Mouse (Mus musculus): ENCODE results near the gene Olfr1336.
"Not testable (repeated sequence)": the region's sequence is repeated elsewhere in the genome, so short reads cannot be mapped to it uniquely, and the experiment has no call there.

Gene Olfr1336

DNA sequence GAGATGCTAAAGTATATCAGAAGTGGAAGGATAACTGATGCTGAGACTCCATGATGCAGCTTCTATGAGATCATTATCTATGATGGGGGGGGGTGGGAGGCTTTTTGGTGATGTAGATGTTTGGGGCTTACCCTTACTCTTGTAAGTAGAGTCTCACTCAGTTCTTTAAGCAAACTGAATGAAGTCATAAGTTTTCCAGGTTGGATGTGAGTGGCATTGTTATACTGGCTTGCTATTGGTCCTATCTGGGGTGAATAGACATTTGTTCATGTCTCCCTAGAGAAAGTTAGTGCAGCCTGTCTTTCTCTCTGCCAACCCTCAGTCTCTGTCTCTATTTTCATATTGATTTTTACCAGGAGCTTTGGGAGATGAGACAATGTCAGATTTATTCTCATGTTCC, at the start of gene Olfr1336:
Olfr1336 (plus strand) TSS at position 301 of the 400 bp plus-strand sequence.
- DNase-seq (ENCODE audit: low read depth) = no peak

DNA sequence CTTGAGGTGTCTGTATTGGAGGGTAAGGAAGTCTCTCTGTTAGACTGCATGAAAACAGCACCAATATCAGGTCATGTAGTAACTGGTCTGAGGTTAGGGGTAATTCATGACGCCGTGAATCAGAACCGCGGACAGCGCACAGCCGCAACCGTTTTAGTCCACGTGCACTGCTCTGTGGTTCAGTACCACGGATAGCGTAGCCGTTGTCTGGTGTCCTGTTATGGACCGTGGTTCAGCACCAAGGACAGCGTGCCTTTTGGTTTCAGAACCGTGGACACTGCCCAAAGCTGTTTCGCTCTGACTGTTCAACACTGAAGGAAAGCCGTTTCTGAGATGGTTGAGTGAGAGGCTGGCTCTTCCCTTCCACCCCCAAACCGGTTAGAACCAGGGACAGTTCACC, 45.9 kb upstream of the Olfr1336 start, which contains the start of gene Gm20715:
Gm20715 (plus strand) TSS at position 235 of the 400 bp plus-strand sequence.
- DNase-seq (ENCODE audit: low read depth) = peak; percentile 91

DNA sequence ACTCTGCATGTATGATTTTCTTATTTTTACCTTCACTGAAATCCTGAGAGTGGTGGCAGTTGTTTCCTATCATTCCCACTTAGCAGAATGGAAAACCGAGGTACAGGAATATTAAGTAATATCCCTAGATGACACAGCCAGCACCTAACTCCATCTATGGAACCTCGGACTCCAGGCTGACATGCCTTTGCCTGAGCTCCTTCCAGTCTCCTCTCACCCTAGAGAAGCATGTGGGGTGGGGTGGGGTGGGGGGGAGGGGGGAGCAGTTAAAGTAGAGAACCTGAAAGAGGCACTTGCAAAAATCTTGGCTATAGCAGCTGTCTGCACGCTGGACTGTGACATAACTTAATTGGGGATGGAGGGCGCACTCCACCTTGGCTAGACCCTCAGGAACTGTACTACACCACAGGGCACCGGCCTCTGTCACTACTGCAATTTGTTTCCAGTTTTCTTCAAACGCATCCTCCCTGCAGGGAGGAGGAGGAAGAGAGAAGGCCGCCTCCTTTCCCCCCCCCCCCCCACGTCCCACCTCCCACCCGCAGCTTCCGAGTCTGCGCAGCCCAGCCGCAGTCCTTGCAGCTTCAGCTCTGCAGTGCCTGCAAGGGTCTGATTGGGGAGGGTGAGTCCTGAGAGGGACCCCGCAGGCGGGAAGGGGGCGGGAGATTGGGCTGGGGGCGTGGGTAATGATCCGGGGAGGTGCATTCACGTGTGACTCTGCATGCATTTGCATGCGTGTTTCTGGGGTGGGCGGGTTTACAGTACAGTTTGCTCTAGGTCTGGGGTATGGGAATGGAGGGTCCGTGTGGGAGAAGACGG, 41.1 kb upstream of the Olfr1336 start:
- no peak for DNase-seq (ENCODE audit: low read depth)

DNA sequence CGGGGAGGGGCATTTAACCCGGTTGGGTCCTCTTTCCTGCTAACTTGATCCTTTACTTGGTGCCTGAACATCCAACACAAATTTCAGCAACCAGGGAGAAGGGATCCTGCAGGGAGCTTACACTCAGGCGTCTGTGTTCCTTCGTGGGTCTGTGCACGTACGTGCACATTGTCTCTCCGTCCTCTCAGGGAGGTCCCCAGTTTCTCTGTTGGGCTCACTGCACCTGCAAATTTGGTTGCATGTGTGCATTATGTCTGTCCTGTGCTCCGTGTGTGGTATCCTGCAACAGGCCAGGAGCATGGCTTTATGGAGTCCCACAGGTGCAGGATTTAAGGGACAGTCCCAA, 40.6 kb upstream of the Olfr1336 start:
- no peak for DNase-seq (ENCODE audit: low read depth)

DNA sequence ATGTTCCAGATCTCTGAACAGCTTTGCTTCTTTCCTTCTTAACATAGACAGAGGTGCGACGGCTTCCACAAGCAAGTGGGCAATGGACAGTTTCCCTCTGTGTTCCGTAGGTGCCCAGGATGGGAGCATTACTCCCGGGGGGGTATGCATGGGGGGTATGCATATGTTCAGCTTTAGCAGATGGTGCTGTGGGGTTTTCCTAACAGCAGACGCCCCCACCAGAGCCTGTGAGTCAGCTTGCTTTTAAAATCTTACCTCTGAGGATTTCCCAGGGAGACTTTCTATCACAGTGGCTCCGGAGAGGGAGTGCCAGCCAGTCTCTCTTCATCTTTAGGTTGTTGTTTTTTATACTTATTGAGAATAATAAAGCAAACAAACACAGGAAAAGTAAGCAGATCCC, 36.1 kb upstream of the Olfr1336 start:
- DNase-seq (ENCODE audit: low read depth) = no peak

DNA sequence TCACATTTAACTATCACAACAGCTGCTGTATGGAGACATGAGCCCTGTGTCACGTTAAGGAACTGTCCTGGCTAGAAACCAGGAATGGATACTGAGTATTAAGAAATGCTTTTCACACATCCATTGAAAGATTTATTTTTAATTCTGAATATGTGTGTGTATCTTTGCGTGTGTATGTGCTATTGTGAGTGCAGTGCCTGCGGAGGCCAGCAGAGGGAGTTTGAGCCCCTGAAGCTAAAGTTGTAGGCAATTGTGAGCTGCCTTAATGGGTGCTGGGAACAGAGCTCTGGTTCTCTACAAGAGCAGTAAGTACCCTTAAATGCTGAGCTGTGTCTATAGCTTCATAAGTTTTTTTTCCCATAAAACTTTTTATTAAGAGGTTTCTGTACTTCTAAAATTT, 26.6 kb upstream of the Olfr1336 start:
- DNase-seq (ENCODE audit: low read depth) = no peak

DNA sequence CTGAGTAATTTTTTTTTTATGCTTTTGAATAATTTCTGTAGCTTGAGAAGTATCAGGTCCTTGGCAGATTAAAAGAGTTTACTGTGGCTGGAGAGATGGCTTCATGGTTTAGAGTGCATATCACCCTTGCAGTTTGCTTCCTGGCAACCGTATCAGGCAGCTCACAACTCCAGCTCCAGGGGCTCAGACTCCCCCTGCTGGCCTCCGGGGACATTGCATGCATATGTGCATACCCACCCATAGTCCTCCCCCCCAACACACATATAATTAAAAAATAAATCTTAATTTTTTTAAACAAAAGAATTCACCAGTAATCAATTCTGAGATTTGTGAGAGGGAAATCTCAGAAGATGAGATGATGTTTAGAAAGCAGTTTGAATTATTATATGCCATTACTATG, 25.6 kb upstream of the Olfr1336 start:
- peak; percentile 56 for DNase-seq (ENCODE audit: low read depth)

DNA sequence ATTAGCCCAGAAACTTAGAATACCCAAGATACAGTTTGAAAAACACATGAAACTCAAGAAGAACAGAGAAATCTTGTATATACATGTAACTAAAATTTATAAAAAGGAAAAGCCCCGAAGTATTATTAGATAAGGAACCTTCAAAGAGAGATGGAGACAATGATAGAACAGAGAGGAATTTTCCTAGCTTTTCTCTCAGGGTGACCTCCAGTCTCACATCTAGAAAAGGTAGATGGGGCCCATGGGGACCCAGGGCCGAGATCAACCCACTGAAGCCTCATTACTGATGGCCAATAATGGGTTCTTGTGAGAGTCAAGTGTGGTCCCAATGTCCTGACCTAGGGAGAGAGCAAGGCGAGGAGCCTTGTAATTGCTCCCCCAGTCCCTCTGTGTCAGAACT, 17.6 kb upstream of the Olfr1336 start, which contains the start of gene Olfr1344:
Olfr1344 (plus strand) TSS at position 301 of the 400 bp plus-strand sequence.
- DNase-seq (ENCODE audit: low read depth) = no peak

DNA sequence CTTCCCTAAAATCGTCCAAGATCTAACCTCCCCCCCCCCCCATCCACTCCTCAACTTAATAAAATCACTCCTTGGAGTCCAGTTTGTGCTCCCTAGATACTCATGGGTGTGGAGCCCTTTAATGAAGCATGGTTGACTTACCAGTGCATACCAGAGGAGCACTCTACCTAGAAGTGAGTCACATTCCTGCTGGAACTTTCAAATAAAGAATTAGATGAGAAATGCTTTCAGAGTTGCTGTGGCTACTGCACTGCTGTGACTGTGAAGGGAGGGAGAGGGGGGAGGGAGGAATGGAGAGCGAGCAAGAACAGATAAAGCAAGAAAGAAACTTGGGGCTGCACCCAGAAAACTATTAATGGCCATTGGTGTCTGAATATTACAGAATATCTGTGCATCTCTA, 14.8 kb upstream of the Olfr1336 start:
- no peak for DNase-seq (ENCODE audit: low read depth)

DNA sequence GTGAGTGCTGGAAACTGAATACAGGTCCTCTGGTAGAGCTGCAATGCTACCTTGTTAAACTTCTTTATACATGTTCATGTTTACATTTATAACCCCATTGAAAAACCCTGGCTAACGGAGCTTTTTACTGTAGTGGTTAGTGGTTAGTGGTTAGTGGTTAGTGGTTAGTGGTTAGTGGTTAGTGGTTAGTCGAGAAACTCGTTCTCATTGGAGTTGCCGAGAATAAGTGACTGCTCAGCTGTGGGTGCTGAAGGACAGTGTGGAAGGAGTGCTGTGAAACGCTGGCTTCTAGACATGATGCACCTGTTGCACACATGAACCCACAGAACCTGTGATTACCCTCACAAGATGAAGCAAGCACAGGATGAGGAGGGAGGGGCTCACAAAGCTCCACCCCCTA, 8.2 kb upstream of the Olfr1336 start:
- DNase-seq (ENCODE audit: low read depth) = peak; percentile 7

DNA sequence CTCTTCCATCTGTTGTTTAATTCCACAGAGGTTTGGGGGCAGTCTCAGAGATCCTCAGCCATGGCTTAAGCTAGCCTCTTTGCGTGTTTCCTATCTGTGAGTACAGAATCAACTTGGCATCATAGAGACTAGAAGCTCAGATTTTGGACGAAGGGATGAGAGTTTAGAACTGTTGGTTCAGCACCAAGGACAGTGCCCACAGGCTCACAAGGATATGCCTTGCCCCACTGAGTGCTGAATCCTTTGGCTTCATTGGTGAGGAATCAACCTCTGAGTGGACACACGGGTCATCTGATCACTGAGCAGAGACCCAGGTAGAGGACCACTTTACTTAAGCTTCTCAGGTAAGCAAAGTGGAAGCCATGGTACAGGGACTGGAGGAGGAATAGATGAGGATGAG, 431 bp downstream of the Olfr1336 start:
- no peak for DNase-seq (ENCODE audit: low read depth)

DNA sequence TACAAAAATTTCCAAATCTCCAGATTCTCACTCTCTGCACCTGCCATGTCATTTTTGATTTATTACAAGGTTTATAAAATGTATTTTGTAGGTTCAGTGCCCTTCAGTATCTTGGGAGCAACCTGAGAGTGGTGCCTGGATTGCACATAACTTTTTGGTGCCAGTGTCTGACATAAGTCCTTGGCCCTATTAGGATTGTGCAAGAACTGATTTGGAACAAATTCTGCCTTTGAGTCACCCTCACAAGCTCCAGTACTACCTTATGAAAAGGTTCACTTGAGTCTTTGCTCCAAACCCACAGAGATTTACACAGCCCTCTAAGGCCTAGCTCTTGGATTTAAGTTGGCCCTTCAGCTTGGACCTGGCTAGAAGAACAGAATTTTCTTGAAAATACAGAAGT, 11.0 kb downstream of the Olfr1336 start, which contains the start of gene Olfr1346:
Olfr1346 (plus strand) TSS at position 151 of the 400 bp plus-strand sequence.
- no peak for DNase-seq (ENCODE audit: low read depth)

DNA sequence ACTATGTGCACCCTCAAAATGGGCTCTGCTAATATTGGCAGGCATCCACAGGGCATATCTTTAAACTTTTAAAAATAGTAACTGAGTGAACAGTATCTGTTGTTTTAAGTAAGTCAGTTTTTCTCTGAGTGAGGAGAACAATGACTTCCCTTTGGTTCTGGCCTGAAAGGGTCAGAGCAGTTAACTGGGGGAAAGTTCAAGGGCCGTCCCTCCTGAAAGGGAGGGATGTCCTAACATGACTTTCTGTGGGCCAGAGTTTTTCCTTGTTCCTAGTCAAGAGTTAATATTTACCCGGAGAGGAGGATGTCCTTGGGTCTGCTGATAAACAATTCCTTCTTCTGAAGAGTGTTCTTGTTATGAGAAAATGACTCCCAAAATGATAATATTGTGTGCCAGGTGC, 21.7 kb downstream of the Olfr1336 start:
- not testable (repeated sequence) for DNase-seq (ENCODE audit: low read depth)

DNA sequence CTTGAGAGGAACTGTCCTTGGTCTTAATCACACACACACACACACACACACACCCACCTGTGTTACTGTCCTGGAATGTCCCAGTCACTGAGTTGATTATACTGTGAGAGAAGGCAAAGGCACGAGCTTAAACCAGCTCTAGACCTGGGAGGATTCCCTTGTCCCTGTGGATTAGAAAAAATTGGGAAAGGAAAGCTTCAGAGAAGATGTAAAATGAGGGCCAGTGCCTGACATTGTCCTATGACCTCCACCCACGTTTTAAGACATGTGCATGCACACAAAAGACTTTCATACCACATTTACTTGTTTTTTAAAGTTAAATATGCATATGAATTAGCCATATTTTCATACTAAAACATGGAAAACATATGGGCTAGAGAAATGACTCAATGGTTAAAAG, 30.9 kb downstream of the Olfr1336 start, which contains the start of gene Olfr5:
Olfr5 (minus strand) TSS at position 101 of the 400 bp plus-strand sequence.
- DNase-seq (ENCODE audit: low read depth) = no peak

DNA sequence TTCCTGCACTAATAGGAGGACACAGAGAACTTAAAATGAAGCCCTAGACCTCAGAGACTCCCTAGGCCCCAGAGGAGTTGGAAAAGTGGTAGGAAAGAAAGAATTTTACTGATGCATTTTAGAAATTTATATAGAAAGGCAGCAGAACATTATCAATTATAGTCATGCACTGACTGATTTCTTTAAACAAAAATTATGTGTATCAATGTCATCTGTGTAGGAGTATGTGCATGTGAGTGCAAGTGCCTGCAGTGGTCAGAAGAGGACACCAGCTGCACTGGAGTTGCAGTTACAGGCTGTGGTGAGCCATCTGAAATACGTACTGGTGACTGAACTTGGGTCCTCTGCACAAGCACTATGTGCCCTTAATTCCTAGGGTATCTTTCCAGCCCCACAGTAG, 43.7 kb downstream of the Olfr1336 start, which contains the start of gene Olfr1347:
Olfr1347 (minus strand) TSS at position 101 of the 400 bp plus-strand sequence.
- no peak for DNase-seq (ENCODE audit: low read depth)

DNA sequence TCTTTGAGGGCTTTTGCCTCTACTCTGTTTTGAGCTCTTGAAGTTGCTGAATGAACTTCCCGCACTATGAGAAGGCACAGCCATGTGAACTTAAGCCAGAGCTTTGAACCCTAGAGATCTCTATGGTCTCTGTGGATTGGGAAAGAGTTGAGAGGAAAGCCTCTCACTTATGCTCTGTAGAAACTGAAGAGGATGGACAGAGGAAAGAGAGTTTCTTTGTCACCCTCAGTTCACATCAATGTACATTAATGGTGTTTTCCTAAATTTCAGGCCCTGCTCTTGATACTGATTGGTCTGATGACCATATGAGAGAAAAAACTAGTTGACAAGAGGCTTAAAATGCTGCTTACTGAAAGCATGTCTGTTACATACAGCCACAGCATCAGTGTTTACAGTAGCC, 52.7 kb downstream of the Olfr1336 start, which contains the start of gene Olfr1348:
Olfr1348 (minus strand) TSS at position 101 of the 400 bp plus-strand sequence.
- no peak for DNase-seq (ENCODE audit: low read depth)

All from induced T-regulatory cell, adult 2 months (primary cell).